Mouse (Mus musculus) ES-E14 (cell line): ENCODE results near the gene Hist2h3c2. TPM values are rescaled to one million over a fixed set of nuclear protein-coding genes. Genes with fewer than 3 reads are reported as not detected.
A peak's percentile ranks its signal among the peaks of the same experiment; 100 is the strongest.

ENCODE experiments used
- DNase-seq: peaks from one replicate; pipeline ENCODE4 v3.0.0-alpha.2; 2013; ENCODE audit warnings: low read depth, low spot score
- H3K27ac ChIP-seq: 2 replicates; pipeline ENCODE4 v1.5.1; 2012; ENCODE audit warnings: low read depth, mild to moderate bottlenecking, low read length, moderate library complexity, mixed read lengths; ENCODE audit not compliant: poor library complexity, insufficient read depth, severe bottlenecking
- H3K36me3 ChIP-seq: 2 replicates; pipeline ENCODE4 v1.6.1; 2012; ENCODE audit warnings: mild to moderate bottlenecking, low read length, moderate library complexity, mixed read lengths; ENCODE audit not compliant: control insufficient read depth, poor library complexity, insufficient read depth, severe bottlenecking
- H3K4me1 ChIP-seq, 2 experiments: fragments of 150-350 bp in 1 of 2; sonication (generic) in 1 of 2; 2 replicates each; pipeline ENCODE4 v1.6.1; 2012; ENCODE audit warnings: low read length in 2 of 2, mild to moderate bottlenecking in 1 of 2, mixed read lengths in 1 of 2; ENCODE audit not compliant: control insufficient read depth in 2 of 2, insufficient read depth in 2 of 2, poor library complexity in 1 of 2
- H3K4me3 ChIP-seq, 2 experiments: fragments of 150-350 bp in 1 of 2; sonication (generic) in 1 of 2; 2 replicates each; pipeline ENCODE4 v1.5.1; 2012; ENCODE audit warnings: low read length in 2 of 2, low read depth in 1 of 2, mild to moderate bottlenecking in 1 of 2, mixed read lengths in 1 of 2; ENCODE audit not compliant: insufficient read depth in 1 of 2, poor library complexity in 1 of 2, severe bottlenecking in 1 of 2
- H3K9ac ChIP-seq: 2 replicates; pipeline ENCODE4 v1.6.1; 2012; ENCODE audit warnings: low read depth, mild to moderate bottlenecking, low read length, mixed read lengths; ENCODE audit not compliant: poor library complexity, insufficient read depth, severe bottlenecking
- H3K9me3 ChIP-seq: fragments of 150-350 bp; sonication (generic); 2 replicates; pipeline ENCODE4 v1.6.1; 2012; ENCODE audit warnings: low read depth, mild to moderate bottlenecking, low read length; ENCODE audit not compliant: control insufficient read depth, insufficient read depth
- CHD2 ChIP-seq: IDR thresholded peaks from 2 replicates; pipeline ENCODE4 v1.6.1; 2014; ENCODE audit warnings: mild to moderate bottlenecking, low read depth, low read length, inconsistent platforms
- HCFC1 ChIP-seq: IDR thresholded peaks from 2 replicates; pipeline ENCODE4 v1.6.1; 2012; ENCODE audit warnings: low read length, inconsistent platforms, borderline replicate concordance; ENCODE audit not compliant: insufficient read depth
- MAFK ChIP-seq: IDR thresholded peaks from 2 replicates; pipeline ENCODE4 v1.6.1; 2014; ENCODE audit warnings: mild to moderate bottlenecking, low read depth, low read length, inconsistent platforms; ENCODE audit not compliant: insufficient read depth
- ZC3H11A ChIP-seq: IDR thresholded peaks from 2 replicates; pipeline ENCODE4 v1.6.1; 2012; ENCODE audit warnings: low read depth, mild to moderate bottlenecking, inconsistent platforms, low read length, borderline replicate concordance
- ZNF384 ChIP-seq: IDR thresholded peaks from 2 replicates; pipeline ENCODE4 v1.6.1; 2012; ENCODE audit warnings: low read depth, low read length, inconsistent platforms
- in situ Hi-C, 2 experiments: fragments of 600-800 bp; cut with MboI; formaldehyde crosslinking; loops; one replicate each; pipeline ENCODE4 v1.15.1; 2025; ENCODE audit warnings: low sequenced_read_pairs in 2 of 2, inconsistent platforms in 1 of 2; ENCODE audit not compliant: unreplicated experiment in 2 of 2
- total RNA-seq: library from RNA; depleted of rRNA; stranded (reverse); fragments of 300-350 nt; gene quantifications from 2 replicates; pipeline ENCODE4 v1.2.3, GENCODE M21; 2012

The Hist2h3c2 gene
- total RNA-seq, 1 experiment: 546 TPM

DNA sequence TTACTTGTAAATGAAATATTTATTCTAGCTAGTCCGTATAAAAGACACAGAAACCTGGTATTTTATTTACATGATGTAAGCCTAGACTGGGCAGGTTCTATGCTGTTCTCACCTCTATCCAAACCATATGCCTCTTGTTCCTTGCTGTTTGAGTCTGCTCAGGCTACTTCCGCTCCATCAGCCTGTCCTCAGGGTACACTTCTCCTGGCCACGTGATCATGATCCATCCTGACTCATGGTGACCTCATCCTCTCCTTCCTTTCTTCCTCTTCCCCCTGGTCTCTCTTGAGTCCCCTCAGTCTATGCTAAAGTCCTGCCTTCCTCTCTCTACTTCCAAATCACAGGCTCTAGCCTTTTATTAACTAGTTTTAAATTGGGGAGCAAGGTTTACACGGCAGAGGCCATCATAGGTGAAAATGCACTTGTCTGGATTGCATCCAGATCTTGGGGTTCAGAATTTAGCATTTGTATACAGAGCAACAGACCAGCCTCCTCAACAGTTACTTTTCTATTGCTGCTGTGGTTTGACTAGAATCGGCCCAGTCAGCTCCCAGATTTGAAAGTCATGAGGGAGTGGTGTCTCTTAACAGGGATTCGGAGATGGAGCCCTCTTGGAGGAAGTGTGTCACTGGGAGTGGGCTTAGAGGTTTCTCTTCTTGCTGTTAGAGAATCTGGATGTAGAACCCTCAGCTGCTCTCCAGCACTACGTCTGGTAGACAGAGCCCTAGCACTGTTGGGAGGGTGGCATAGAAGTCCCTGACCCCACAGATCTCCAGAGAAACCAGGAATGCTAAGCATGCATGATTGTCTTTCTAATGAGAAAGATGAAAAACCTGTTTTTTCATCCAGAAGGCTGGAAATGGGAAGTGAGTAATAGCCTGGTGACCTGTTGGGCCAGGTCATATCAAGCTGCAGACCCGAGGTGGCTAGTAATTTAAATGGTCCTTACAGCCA lies 12.0 kb downstream of the Hist2h3c2 start:
- no peak for DNase-seq
- Histone ChIP-seq H3K36me3 (no peaks in the 10 kb centered on the region), H3K4me1 (peaks cover 0 to 9% of the 10 kb centered on the region in 2 experiments; a peak in 2 of 4 replicates), H3K4me3 (no peak overlapping the region), H3K27ac (peak overlapping the region; percentile 47; the same call in 1 of the 2 replicates), H3K9me3 (no peaks in the 10 kb centered on the region), H3K9ac (no peak overlapping the region)
- in situ Hi-C loops: no loop called here
- TF ChIP-seq MAFK (no peak; the same call in 1 of the 2 replicates), HCFC1 (no peak), ZNF384 (no peak), ZC3H11A (no peak), CHD2 (no peak)

DNA sequence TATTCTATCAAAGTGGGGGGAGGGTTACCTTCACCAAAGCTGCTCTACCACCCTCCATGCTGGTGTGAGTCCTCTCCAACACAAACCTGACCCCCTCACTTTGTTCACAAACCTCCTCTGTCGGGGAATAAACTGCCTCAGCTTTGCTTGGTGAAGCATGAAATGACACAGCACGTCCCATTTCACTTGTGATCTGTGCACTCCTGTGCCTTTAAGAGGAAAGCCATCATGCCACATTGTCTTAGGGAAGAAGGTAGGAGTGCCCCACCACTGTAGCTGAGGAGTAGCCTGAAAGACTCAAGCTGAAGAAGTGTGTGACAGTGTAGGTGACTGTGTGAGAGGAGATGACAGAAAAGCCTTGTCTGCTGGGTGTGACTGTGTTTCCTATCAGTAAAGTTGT lies 13.5 kb downstream of the Hist2h3c2 start:
- no peak overlapping the region for H3K27ac ChIP-seq
- in situ Hi-C loops: no loop called here
- peaks cover 0 to 11% of the 10 kb centered on the region in 2 experiments; a peak in 2 of 4 replicates for H3K4me1 ChIP-seq

DNA sequence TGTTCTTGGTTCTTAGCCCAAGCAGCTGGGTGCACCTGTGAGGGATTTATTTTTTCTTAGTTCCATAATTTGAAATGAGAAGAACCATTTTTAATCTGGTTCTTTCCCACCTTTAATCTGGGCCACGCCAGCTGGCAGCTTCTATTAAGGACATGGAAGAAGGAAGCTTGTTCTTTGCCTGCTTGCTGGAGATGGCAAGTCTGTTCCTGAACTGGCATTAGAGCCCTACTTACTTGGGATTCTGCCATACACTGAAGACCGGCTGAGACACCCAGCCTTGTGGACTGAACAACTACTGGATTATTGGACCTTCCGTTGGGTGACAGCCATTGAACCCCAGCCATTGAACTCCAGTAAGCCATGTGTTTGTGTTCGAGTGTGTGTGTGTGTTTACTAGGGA lies 16.2 kb downstream of the Hist2h3c2 start:
- H3K4me3 ChIP-seq: no peak overlapping the region

More for the DNA sequence above, 13.5 kb downstream of the Hist2h3c2 start:
- H3K4me3 ChIP-seq: no peak overlapping the region
- TF ChIP-seq MAFK (no peak), ZC3H11A (no peak), ZNF384 (no peak), HCFC1 (no peak)
- no peaks in the 10 kb centered on the region for H3K36me3 ChIP-seq
- no peak overlapping the region for H3K9ac ChIP-seq
- no peak for DNase-seq
- no peaks in the 10 kb centered on the region for H3K9me3 ChIP-seq

DNA sequence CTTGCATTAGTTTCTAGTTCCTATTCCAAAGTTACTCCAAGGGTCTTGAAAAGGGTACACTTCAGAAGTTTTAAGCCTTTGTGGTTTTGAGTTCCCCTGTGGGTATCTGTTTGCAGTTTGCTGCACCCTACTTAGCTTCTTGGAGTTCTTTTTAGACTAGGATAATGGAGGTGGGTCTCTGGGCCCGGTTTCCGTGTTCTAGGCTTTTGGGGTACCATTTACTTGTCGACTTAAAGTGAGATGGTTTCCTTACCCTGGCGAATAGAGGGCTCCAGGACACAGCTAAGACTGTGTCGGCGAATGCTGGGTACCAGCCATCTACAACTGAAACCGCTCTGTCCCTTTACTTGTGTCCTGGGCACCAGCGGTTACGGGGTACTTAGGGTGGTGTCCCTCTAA lies 17.3 kb downstream of the Hist2h3c2 start:
- DNase-seq: no peak

More for the DNA sequence above, 16.2 kb downstream of the Hist2h3c2 start:
- no peak for TF ChIP-seq CHD2
- H3K4me1 ChIP-seq: peaks cover 0 to 11% of the 10 kb centered on the region in 2 experiments; a peak in 2 of 4 replicates
- DNase-seq: no peak
- no peak overlapping the region for H3K9ac ChIP-seq
- H3K27ac ChIP-seq: no peak overlapping the region
- H3K9me3 ChIP-seq: no peaks in the 10 kb centered on the region
- in situ Hi-C loops: no loop called here
- H3K36me3 ChIP-seq: no peaks in the 10 kb centered on the region

More for the DNA sequence above, 17.3 kb downstream of the Hist2h3c2 start:
- H3K4me1 ChIP-seq: peaks cover 0 to 7% of the 10 kb centered on the region in 2 experiments; a peak in 2 of 4 replicates
- no peaks in the 10 kb centered on the region for H3K9me3 ChIP-seq
- H3K27ac ChIP-seq: peak overlapping the region; percentile 20; the same call in 1 of the 2 replicates
- TF ChIP-seq HCFC1: no peak
- no peak for TF ChIP-seq CHD2
- no peak for TF ChIP-seq ZC3H11A
- TF ChIP-seq MAFK: no peak
- TF ChIP-seq ZNF384: no peak
- H3K9ac ChIP-seq: peak overlapping the region; percentile 61
- peak overlapping the region; percentile 55 to 75 for H3K4me3 ChIP-seq
- in situ Hi-C loops: no loop called here
- H3K36me3 ChIP-seq: no peaks in the 10 kb centered on the region
